Mouse (Mus musculus) heart, postnatal 10 days (tissue): ENCODE measurements around the gene Dstyk. TPM values are rescaled to one million over a fixed set of nuclear protein-coding genes. Genes with fewer than 3 reads are reported as not detected.

ENCODE experiments used
- DNase-seq, 2 experiments: peaks; one replicate each; pipeline ENCODE4 v3.0.0; 2021
- intact Hi-C: fragments of 180-260 bp; cut with DNase I; formaldehyde crosslinking; loops from one replicate; pipeline ENCODE4 v1.15.1; 2025
- total RNA-seq, 2 experiments: library from RNA; stranded (reverse); gene quantifications; 2 replicates each; pipeline ENCODE4 v1.2.3; 2021

The Dstyk gene
- total RNA-seq, 2 experiments from 2014 or later: 19.7 to 24.7 TPM

GRCm38 (mm10) chr1:132387943-132388342, 29.4 kb upstream of the Dstyk start:
- peak in 1 of 2 experiments; percentile 49 for DNase-seq
- intact Hi-C loops: no loop called here

GRCm38 (mm10) chr1:132388813-132389803, 28.2 kb upstream of the Dstyk start:
- DNase-seq: peak in 1 of 2 experiments; percentile 60
- intact Hi-C loops: no loop called here

- intact Hi-C loops: loop anchor here (1.0 to 2.0 kb wide), 2 partner anchors 23 to 27 kb away; partner anchors contain the start of gene Dstyk
- DNase-seq: peak in 1 of 2 experiments; percentile 67
These were observed 27.3 kb upstream of the Dstyk start for GRCm38 (mm10) chr1:132389886-132390585.

- peak in 1 of 2 experiments; percentile 50 for DNase-seq
- intact Hi-C loops: loop anchor here (1.0 to 2.0 kb wide), 2 partner anchors 24 to 26 kb away; partner anchors contain the start of gene Dstyk
These were observed 26.4 kb upstream of the Dstyk start, which contains the start of gene Tmcc2 for GRCm38 (mm10) chr1:132390691-132391579. Gene Tmcc2, minus strand, starts transcription at chr1:132391281.

- peak; percentile 75 to 78 for DNase-seq
- intact Hi-C loops: loop anchor here (2.0 kb wide), 1 partner anchor 25 kb away; the partner anchor contains the start of gene Dstyk
These were observed 25.8 kb upstream of the Dstyk start for GRCm38 (mm10) chr1:132391580-132392022.

GRCm38 (mm10) chr1:132392872-132393271, 24.5 kb upstream of the Dstyk start:
- DNase-seq: no peak
- intact Hi-C loops: no loop called here

- DNase-seq: no peak
- intact Hi-C loops: no loop called here
These were observed 20.6 kb upstream of the Dstyk start for GRCm38 (mm10) chr1:132396705-132397104.

GRCm38 (mm10) chr1:132400538-132400937, 16.8 kb upstream of the Dstyk start:
- no peak for DNase-seq
- intact Hi-C loops: loop anchor here (10.0 kb wide), 1 partner anchor 204 kb away; no protein-coding TSS in a partner anchor

- intact Hi-C loops: loop anchor here (10.0 kb wide), 1 partner anchor 203 kb away; no protein-coding TSS in a partner anchor
- no peak for DNase-seq
These were observed 15.5 kb upstream of the Dstyk start for GRCm38 (mm10) chr1:132401843-132402242.

GRCm38 (mm10) chr1:132410657-132411056, 6.7 kb upstream of the Dstyk start:
- intact Hi-C loops: no loop called here
- no peak for DNase-seq

GRCm38 (mm10) chr1:132416244-132416942, 962 bp upstream of the Dstyk start:
- peak; percentile 11 to 28 for DNase-seq
- intact Hi-C loops: loop anchor here (2.0 kb wide), 2 partner anchors 26 to 60 kb away; partner anchors contain the start of genes Rbbp5 and Tmcc2

GRCm38 (mm10) chr1:132416943-132417290, 438 bp upstream of the Dstyk start:
- intact Hi-C loops: loop anchor here (2.0 kb wide), 2 partner anchors 26 to 60 kb away; partner anchors contain the start of genes Rbbp5 and Tmcc2
- no peak for DNase-seq

GRCm38 (mm10) chr1:132420206-132420605, 2.9 kb downstream of the Dstyk start:
- intact Hi-C loops: no loop called here
- no peak for DNase-seq

- no peak for DNase-seq
- intact Hi-C loops: no loop called here
These were observed 3.3 kb downstream of the Dstyk start for GRCm38 (mm10) chr1:132420662-132421061.

- intact Hi-C loops: no loop called here
- DNase-seq: no peak
These were observed 5.7 kb downstream of the Dstyk start for GRCm38 (mm10) chr1:132422912-132423696.

GRCm38 (mm10) chr1:132425600-132425999, 8.2 kb downstream of the Dstyk start:
- no peak for DNase-seq
- intact Hi-C loops: no loop called here

- intact Hi-C loops: no loop called here
- no peak for DNase-seq
These were observed 13.5 kb downstream of the Dstyk start for GRCm38 (mm10) chr1:132430818-132431217.

GRCm38 (mm10) chr1:132431716-132432115, 14.4 kb downstream of the Dstyk start:
- intact Hi-C loops: no loop called here
- DNase-seq: peak; percentile 42 to 48
